Mouse (Mus musculus) v-Abl transformed pro-B cells (cell line): ENCODE results near the gene Exoc1.

Experiments used
- in situ Hi-C, 2 experiments: fragments of 400-800 bp; cut with MboI; formaldehyde crosslinking; loops; one replicate each; pipeline ENCODE4 v1.15.1; 2025; ENCODE audit not compliant: unreplicated experiment in 2 of 2

Gene Exoc1

GRCm38 (mm10) chr5:76529040-76529703 is at the start of gene Exoc1:
Gene Exoc1 (plus strand): TSS chr5:76529311.
- in situ Hi-C loops = loop anchor here in 1 of 2 experiments (10.0 kb wide), 1 partner anchor 394 kb away; no protein-coding TSS in a partner anchor

- in situ Hi-C loops = no loop called here
Observed at GRCm38 (mm10) chr5:76483811-76484210, 45.3 kb upstream of the Exoc1 start, which contains the start of gene Gm7271. Gene Gm7271 (plus strand): TSS chr5:76484040.

- in situ Hi-C loops = no loop called here
Observed at GRCm38 (mm10) chr5:76495126-76495525, 34.0 kb upstream of the Exoc1 start.

GRCm38 (mm10) chr5:76522446-76522845 is 6.7 kb upstream of the Exoc1 start:
- in situ Hi-C loops = loop anchor here in 1 of 2 experiments (10.0 kb wide), 1 partner anchor 388 kb away; no protein-coding TSS in a partner anchor

- in situ Hi-C loops = loop anchor here in 1 of 2 experiments (10.0 kb wide), 1 partner anchor 390 kb away; no protein-coding TSS in a partner anchor
Observed at GRCm38 (mm10) chr5:76524623-76525022, 4.5 kb upstream of the Exoc1 start.

GRCm38 (mm10) chr5:76525066-76525465 is 4.0 kb upstream of the Exoc1 start:
- in situ Hi-C loops = loop anchor here in 1 of 2 experiments (10.0 kb wide), 1 partner anchor 390 kb away; no protein-coding TSS in a partner anchor

- in situ Hi-C loops = loop anchor here in 1 of 2 experiments (10.0 kb wide), 1 partner anchor 391 kb away; no protein-coding TSS in a partner anchor
Observed at GRCm38 (mm10) chr5:76525829-76526228, 3.3 kb upstream of the Exoc1 start.

- in situ Hi-C loops = loop anchor here (10.0 kb wide), 1 partner anchor 395 kb away; no protein-coding TSS in a partner anchor
Observed at GRCm38 (mm10) chr5:76529704-76530066, 574 bp downstream of the Exoc1 start.

- in situ Hi-C loops = loop anchor here in 1 of 2 experiments (10.0 kb wide), 1 partner anchor 398 kb away; no protein-coding TSS in a partner anchor
Observed at GRCm38 (mm10) chr5:76533186-76533585, 4.1 kb downstream of the Exoc1 start.

- in situ Hi-C loops = loop anchor here in 1 of 2 experiments (10.0 kb wide), 1 partner anchor 401 kb away; no protein-coding TSS in a partner anchor
Observed at GRCm38 (mm10) chr5:76536231-76536630, 7.1 kb downstream of the Exoc1 start.

- in situ Hi-C loops = loop anchor here in 1 of 2 experiments (10.0 kb wide), 1 partner anchor 403 kb away; no protein-coding TSS in a partner anchor
Observed at GRCm38 (mm10) chr5:76537578-76537977, 8.5 kb downstream of the Exoc1 start.

- in situ Hi-C loops = loop anchor here in 1 of 2 experiments (10.0 kb wide), 1 partner anchor 675 kb away; no protein-coding TSS in a partner anchor
Observed at GRCm38 (mm10) chr5:76540181-76540580, 11.1 kb downstream of the Exoc1 start.

- in situ Hi-C loops = loop anchor here in 1 of 2 experiments (10.0 kb wide), 1 partner anchor 676 kb away; no protein-coding TSS in a partner anchor
Observed at GRCm38 (mm10) chr5:76540842-76541241, 11.7 kb downstream of the Exoc1 start.

GRCm38 (mm10) chr5:76543200-76543599 is 14.1 kb downstream of the Exoc1 start:
- in situ Hi-C loops = loop anchor here in 1 of 2 experiments (10.0 kb wide), 1 partner anchor 678 kb away; no protein-coding TSS in a partner anchor

- in situ Hi-C loops = loop anchor here in 1 of 2 experiments (25.0 kb wide), 1 partner anchor 688 kb away; no protein-coding TSS in a partner anchor
Observed at GRCm38 (mm10) chr5:76550426-76550825, 21.3 kb downstream of the Exoc1 start.

- in situ Hi-C loops = loop anchor here in 1 of 2 experiments (10.0 to 25.0 kb wide), 2 partner anchors 289 to 703 kb away; no protein-coding TSS in a partner anchor
Observed at GRCm38 (mm10) chr5:76565321-76565720, 36.2 kb downstream of the Exoc1 start.

GRCm38 (mm10) chr5:76574251-76574650 is 45.1 kb downstream of the Exoc1 start:
- in situ Hi-C loops = loop anchor here in 1 of 2 experiments (25.0 kb wide), 1 partner anchor 712 kb away; no protein-coding TSS in a partner anchor

- in situ Hi-C loops = loop anchor here (25.0 kb wide), 2 partner anchors 385 to 635 kb away; partner anchors contain the start of genes Paics (in 1 of the 2), Ppat (in 1 of the 2), Spink2 (in 1 of the 2) and Srp72 (in 1 of the 2)
Observed at GRCm38 (mm10) chr5:76577026-76577425, 47.9 kb downstream of the Exoc1 start.

- in situ Hi-C loops = loop anchor here (10.0 to 25.0 kb wide), 6 partner anchors 259 to 629 kb away; partner anchors contain the start of genes Spink2 (in 2 of the 2), Paics (in 1 of the 2), Ppat (in 1 of the 2) and Srp72 (in 1 of the 2)
Observed at GRCm38 (mm10) chr5:76585378-76585777, 56.3 kb downstream of the Exoc1 start.

- in situ Hi-C loops = loop anchor here (10.0 to 25.0 kb wide), 6 partner anchors 256 to 626 kb away; partner anchors contain the start of genes Spink2 (in 2 of the 2), Paics (in 1 of the 2), Ppat (in 1 of the 2) and Srp72 (in 1 of the 2)
Observed at GRCm38 (mm10) chr5:76588551-76589283, 59.6 kb downstream of the Exoc1 start, which contains the start of gene Cep135. Gene Cep135 (plus strand): TSS chr5:76588698.
